Mouse (Mus musculus) ES-E14 (cell line): ENCODE data around the gene Gsto2.

Experiments
- MAFK ChIP-seq: IDR thresholded peaks from 2 replicates; pipeline ENCODE4 v1.6.1; 2014; ENCODE audit warnings: mild to moderate bottlenecking, low read depth, low read length, inconsistent platforms; ENCODE audit not compliant: insufficient read depth
- ZC3H11A ChIP-seq: IDR thresholded peaks from 2 replicates; pipeline ENCODE4 v1.6.1; 2012; ENCODE audit warnings: low read depth, mild to moderate bottlenecking, inconsistent platforms, low read length, borderline replicate concordance

GRCm38 (mm10) chr19:47849735-47850134 is 15.6 kb upstream of the Gsto2 start:
- TF ChIP-seq ZC3H11A (no peak), MAFK (no peak)
